Mouse (Mus musculus) heart, postnatal 0 days (tissue): ENCODE measurements around the gene Gramd1c.

Source experiments
- CTCF ChIP-seq: IDR thresholded peaks from 2 replicates; pipeline ENCODE4 v1.5.1; 2016; ENCODE audit warnings: antibody characterized with exemption, control low read depth, low read depth
- EP300 ChIP-seq: IDR thresholded peaks from 2 replicates; pipeline ENCODE4 v1.6.1; 2016; ENCODE audit warnings: antibody characterized with exemption, low read depth

DNA sequence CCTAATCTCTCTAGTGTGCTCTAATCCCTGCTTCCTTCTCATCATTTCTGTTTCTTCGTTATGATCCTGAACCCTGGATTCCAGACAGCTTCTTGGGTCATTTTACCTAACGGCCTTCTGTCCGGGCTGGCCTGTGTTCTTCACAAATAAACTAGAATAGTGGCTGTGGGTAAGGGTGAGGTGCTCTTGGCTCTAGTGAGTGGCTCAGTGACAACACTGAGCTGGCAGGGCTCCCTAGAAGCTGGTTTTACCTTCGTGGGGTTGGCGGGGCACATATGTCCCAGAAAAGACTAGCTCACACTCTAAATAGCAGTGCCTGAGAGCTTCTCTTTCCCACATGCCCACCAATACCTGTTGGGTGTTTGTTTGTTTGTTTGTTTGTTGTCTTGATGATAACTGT is 63.6 kb downstream of the Gramd1c start:
- TF ChIP-seq CTCF = no peak
- TF ChIP-seq EP300 = no peak
